Mouse (Mus musculus): Measurements from ENCODE around the gene Krt33b.

The Krt33b gene

GRCm38 (mm10) chr11:99993620-99994383, 35.9 kb downstream of the Krt33b start, which contains the start of gene Krtap17-1:
Krtap17-1 (minus strand) TSS chr11:99993994.
- DNase-seq (ENCODE audit: inconsistent age in 2 of 2, low spot score in 1 of 2), result no peak

- DNase-seq (ENCODE audit: inconsistent age in 2 of 2, low spot score in 1 of 2), result no peak
These were observed 39.1 kb downstream of the Krt33b start for GRCm38 (mm10) chr11:99990571-99990970.

GRCm38 (mm10) chr11:99989881-99990405, 39.7 kb downstream of the Krt33b start:
- DNase-seq (ENCODE audit: inconsistent age in 2 of 2, low spot score in 1 of 2), result peak; percentile 56 to 88

- no peak for DNase-seq (ENCODE audit: inconsistent age in 2 of 2, low spot score in 1 of 2)
These were observed 41.1 kb downstream of the Krt33b start for GRCm38 (mm10) chr11:99988530-99988929.

GRCm38 (mm10) chr11:99986180-99986647, 43.5 kb downstream of the Krt33b start, which contains the start of gene Krtap16-1:
Krtap16-1 (minus strand) TSS chr11:99986597.
- DNase-seq (ENCODE audit: inconsistent age in 2 of 2, low spot score in 1 of 2), result no peak

GRCm38 (mm10) chr11:99985291-99986092, 44.2 kb downstream of the Krt33b start:
- peak; percentile 32 to 42 for DNase-seq (ENCODE audit: inconsistent age in 2 of 2, low spot score in 1 of 2)

- DNase-seq (ENCODE audit: inconsistent age in 2 of 2, low spot score in 1 of 2), result no peak
These were observed 46.2 kb downstream of the Krt33b start for GRCm38 (mm10) chr11:99983442-99983841.

GRCm38 (mm10) chr11:99982731-99983130, 46.9 kb downstream of the Krt33b start:
- no peak for DNase-seq (ENCODE audit: inconsistent age in 2 of 2, low spot score in 1 of 2)

GRCm38 (mm10) chr11:99978953-99979352, 50.7 kb downstream of the Krt33b start, which contains the start of gene Krtap29-1:
Krtap29-1 (minus strand) TSS chr11:99979053.
- DNase-seq (ENCODE audit: inconsistent age in 2 of 2, low spot score in 1 of 2), result no peak
